Mouse (Mus musculus) kidney, embryonic 14.5 days (tissue): Measurements from ENCODE around the gene Aunip. TPM values are rescaled to one million over a fixed set of nuclear protein-coding genes. Genes with fewer than 3 reads are reported as not detected.

Experiments used
- ATAC-seq: fragments of 200-750 bp; cut with Nextera tagmentation; 2 replicates; pipeline ENCODE4 v1.8.0; 2017; ENCODE audit warnings: moderate number of reproducible peaks, mild to moderate bottlenecking, moderate TSS enrichment, moderate library complexity; ENCODE audit not compliant: low FRiP score, low TSS enrichment
- H3K27ac ChIP-seq: fragments of 300-500 bp; sonication (generic); 2 replicates; pipeline ENCODE4 v1.5.1; 2014; ENCODE audit warnings: low read depth, mild to moderate bottlenecking, low read length, moderate library complexity, mixed read lengths
- H3K27me3 ChIP-seq: fragments of 300-500 bp; sonication (generic); 2 replicates; pipeline ENCODE4 v1.6.1; 2014; ENCODE audit warnings: mild to moderate bottlenecking, low read length; ENCODE audit not compliant: control insufficient read depth, insufficient read depth
- H3K36me3 ChIP-seq: fragments of 300-500 bp; sonication (generic); 2 replicates; pipeline ENCODE4 v1.6.1; 2014; ENCODE audit warnings: low read length, mixed read lengths; ENCODE audit not compliant: control insufficient read depth, insufficient read depth
- H3K4me1 ChIP-seq: fragments of 300-500 bp; sonication (generic); 2 replicates; pipeline ENCODE4 v1.6.1; 2014; ENCODE audit warnings: low read length, mixed read lengths; ENCODE audit not compliant: control insufficient read depth, insufficient read depth
- H3K4me2 ChIP-seq: fragments of 300-500 bp; sonication (generic); replicated peaks from 2 replicates; pipeline ENCODE4 v1.6.1; 2014; ENCODE audit warnings: low read depth, mild to moderate bottlenecking, low read length
- H3K4me3 ChIP-seq: fragments of 300-500 bp; sonication (generic); 2 replicates; pipeline ENCODE4 v1.5.1; 2014; ENCODE audit warnings: mild to moderate bottlenecking, low read length
- H3K9ac ChIP-seq: fragments of 300-500 bp; sonication (generic); 2 replicates; pipeline ENCODE4 v1.6.1; 2014; ENCODE audit warnings: low read depth, mild to moderate bottlenecking, low read length, moderate library complexity
- H3K9me3 ChIP-seq: fragments of 300-500 bp; sonication (generic); 2 replicates; pipeline ENCODE4 v1.6.1; 2016; ENCODE audit warnings: low read length; ENCODE audit not compliant: control insufficient read depth
- WGBS: fragments of 180-500 bp; shearing (Covaris S2); extraction: QIAGEN DNeasy Blood & Tissue Kit; methylation state at CpG from one replicate; pipeline ENCODE4 v1.1.7; 2014; 5-methylcytosine and 5-hydroxymethylcytosine counted together
- polyA plus RNA-seq: library from polyadenylated mRNA; unstranded; fragments of >200 nt; fragmentation: Nextera tagmentation; extraction: Ambion mirVana; gene quantifications from 2 replicates; pipeline ENCODE4 v1.2.1, GENCODE M21; 2014

Aunip gene
- polyA plus RNA-seq, 1 experiment from 2014 or later, result 5.9 TPM

GRCm38 (mm10) chr4:134548169-134548938 lies 37.6 kb downstream of the Aunip start:
- Histone ChIP-seq H3K27ac (no peak overlapping the region), H3K9me3 (peaks cover 6% of the 10 kb centered on the region; the same call in 1 of the 2 replicates), H3K36me3 (peaks cover 35% of the 10 kb centered on the region), H3K27me3 (no peaks in the 10 kb centered on the region), H3K4me3 (no peak overlapping the region), H3K4me2 (no peak overlapping the region), H3K4me1 (0 out of 2 replicates have a peak, but pooled peaks cover 9% of the 10 kb centered on the region), H3K9ac (no peak overlapping the region)
- 72% methylated on average over 18 of the region's 18 CpGs for WGBS
- no peak for ATAC-seq

- Histone ChIP-seq H3K4me2 (no peak overlapping the region), H3K27me3 (no peaks in the 10 kb centered on the region), H3K36me3 (peaks cover 27% of the 10 kb centered on the region), H3K9ac (no peak overlapping the region), H3K4me1 (0 out of 2 replicates have a peak, but pooled peaks cover 9% of the 10 kb centered on the region), H3K27ac (no peak overlapping the region), H3K4me3 (no peak overlapping the region), H3K9me3 (peaks cover 6% of the 10 kb centered on the region; the same call in 1 of the 2 replicates)
- 98% methylated on average over 8 of the region's 8 CpGs for WGBS
- no peak for ATAC-seq
These were observed 39.1 kb downstream of the Aunip start for GRCm38 (mm10) chr4:134549899-134550298.

GRCm38 (mm10) chr4:134551494-134552316 lies 40.9 kb downstream of the Aunip start, which contains the start of gene Selenon:
Gene Selenon, minus strand, starts transcription at chr4:134552166.
- peak within 1 kb of the TSS; percentile 73; the same call in 1 of the 2 replicates for H3K27ac ChIP-seq
- H3K36me3 ChIP-seq, result peaks cover 13% of the 10 kb centered on the region
- ATAC-seq, result peak; percentile 91
- H3K9ac ChIP-seq, result peak within 1 kb of the TSS; percentile 95
- WGBS, result under 1% methylated on average over 56 of the region's 67 CpGs
- H3K4me3 ChIP-seq, result peak within 1 kb of the TSS; percentile 76
- H3K27me3 ChIP-seq, result no peaks in the 10 kb centered on the region
- H3K4me2 ChIP-seq, result peak within 1 kb of the TSS; percentile 78
- 0 out of 2 replicates have a peak, but pooled peaks cover 9% of the 10 kb centered on the region for H3K4me1 ChIP-seq
- peaks cover 6% of the 10 kb centered on the region; the same call in 1 of the 2 replicates for H3K9me3 ChIP-seq

- Histone ChIP-seq H3K4me3 (no peak overlapping the region), H3K4me1 (0 out of 2 replicates have a peak, but pooled peaks cover 9% of the 10 kb centered on the region), H3K36me3 (peaks cover 4% of the 10 kb centered on the region; the same call in 1 of the 2 replicates), H3K27ac (no peak overlapping the region), H3K9me3 (peaks cover 6% of the 10 kb centered on the region; the same call in 1 of the 2 replicates), H3K27me3 (no peaks in the 10 kb centered on the region), H3K9ac (no peak overlapping the region), H3K4me2 (no peak overlapping the region)
- WGBS, result 88% methylated on average over 1 of the region's 1 CpGs
- no peak for ATAC-seq
These were observed 42.8 kb downstream of the Aunip start for GRCm38 (mm10) chr4:134553631-134554030.

GRCm38 (mm10) chr4:134555956-134556580 lies 45.3 kb downstream of the Aunip start:
- Histone ChIP-seq H3K36me3 (no peaks in the 10 kb centered on the region), H3K4me3 (no peak overlapping the region), H3K4me2 (no peak overlapping the region), H3K9ac (no peak overlapping the region), H3K27me3 (no peaks in the 10 kb centered on the region), H3K4me1 (0 out of 2 replicates have a peak, but pooled peaks cover 7% of the 10 kb centered on the region), H3K9me3 (no peaks in the 10 kb centered on the region), H3K27ac (no peak overlapping the region)
- no peak for ATAC-seq
- WGBS, result 51% methylated on average over 8 of the region's 8 CpGs

GRCm38 (mm10) chr4:134557626-134558249 lies 46.9 kb downstream of the Aunip start:
- H3K4me3 ChIP-seq, result no peak overlapping the region
- no peaks in the 10 kb centered on the region for H3K4me1 ChIP-seq
- 19% methylated on average over 15 of the region's 16 CpGs for WGBS
- H3K27me3 ChIP-seq, result no peaks in the 10 kb centered on the region
- no peak overlapping the region for H3K4me2 ChIP-seq
- no peaks in the 10 kb centered on the region for H3K9me3 ChIP-seq
- no peaks in the 10 kb centered on the region for H3K36me3 ChIP-seq
- no peak overlapping the region for H3K27ac ChIP-seq
- ATAC-seq, result no peak
- no peak overlapping the region for H3K9ac ChIP-seq

- Histone ChIP-seq H3K9ac (no peak overlapping the region), H3K27ac (no peak overlapping the region), H3K4me3 (no peak overlapping the region), H3K4me1 (no peaks in the 10 kb centered on the region), H3K4me2 (no peak overlapping the region), H3K36me3 (no peaks in the 10 kb centered on the region), H3K9me3 (no peaks in the 10 kb centered on the region), H3K27me3 (no peaks in the 10 kb centered on the region)
- no peak for ATAC-seq
- WGBS, result 56% methylated on average over 9 of the region's 9 CpGs
These were observed 47.8 kb downstream of the Aunip start for GRCm38 (mm10) chr4:134558570-134559113.

GRCm38 (mm10) chr4:134559154-134559553 lies 48.4 kb downstream of the Aunip start:
- H3K27ac ChIP-seq, result no peak overlapping the region
- no peak overlapping the region for H3K4me3 ChIP-seq
- H3K36me3 ChIP-seq, result no peaks in the 10 kb centered on the region
- no peaks in the 10 kb centered on the region for H3K4me1 ChIP-seq
- 82% methylated on average over 7 of the region's 7 CpGs for WGBS
- H3K9ac ChIP-seq, result no peak overlapping the region
- no peaks in the 10 kb centered on the region for H3K9me3 ChIP-seq
- H3K27me3 ChIP-seq, result no peaks in the 10 kb centered on the region
- no peak overlapping the region for H3K4me2 ChIP-seq
- no peak for ATAC-seq
